27 mouse cellular contexts compared by ENCODE assay signal in genomic region chr12:83551305-83551704, GRCm38 (mm10).
"Had no signal": no experiment of that assay in that cellular context is flagged by ENCODE, and none has a peak within 500 bp of the region (broad histone marks: within the 10 kb centered on the region; RNA-seq: fewer than 3 reads in every experiment).

No protein-coding gene starts in this region.

- ATAC-seq: hindbrain, postnatal 0 days; intestine, embryonic 16.5 days; liver, postnatal 0 days had no signal

- DNase-seq: gastrocnemius, postnatal 14 days; gastrocnemius, postnatal 36 days; heart, adult 11 months; heart, adult 2 months; heart, postnatal 14 days; heart, postnatal 36 days; kidney, adult 11 months; kidney, adult 2 months; kidney, adult 9 months; kidney, postnatal 14 days; kidney, postnatal 36 days; layer of hippocampus, adult 9-11 months; layer of hippocampus, postnatal 36 days; liver; liver, embryonic 13.5 days; liver, postnatal 0 days had no signal

- H3K4me1 ChIP-seq: heart, embryonic 13.5 days; heart, embryonic 15.5 days; hindbrain, embryonic 13.5 days; hindbrain, embryonic 15.5 days; kidney, embryonic 15.5 days had no signal

- H3K27me3 ChIP-seq: heart, embryonic 13.5 days; heart, embryonic 15.5 days; hindbrain, embryonic 13.5 days; hindbrain, embryonic 15.5 days; kidney, embryonic 15.5 days; liver, embryonic 13.5 days; liver, embryonic 15.5 days had no signal

- H3K4me2 ChIP-seq: heart, embryonic 11.5 days; heart, embryonic 13.5 days; heart, embryonic 15.5 days; hindbrain, embryonic 13.5 days; hindbrain, embryonic 15.5 days; kidney, embryonic 15.5 days; liver, embryonic 11.5 days; liver, embryonic 13.5 days; liver, embryonic 15.5 days had no signal

- H3K4me3 ChIP-seq: heart, adult 2 months; heart, embryonic 13.5 days; heart, embryonic 15.5 days; hindbrain, embryonic 13.5 days; hindbrain, embryonic 15.5 days; kidney, embryonic 15.5 days; liver, embryonic 13.5 days; liver, embryonic 15.5 days had no signal

- H3K27ac ChIP-seq: heart, adult 2 months; heart, embryonic 13.5 days; heart, embryonic 15.5 days; hindbrain, embryonic 13.5 days; hindbrain, embryonic 15.5 days; hindbrain, postnatal 0 days; kidney, embryonic 15.5 days; kidney, postnatal 0 days; liver, embryonic 13.5 days; liver, embryonic 15.5 days had no signal

- H3K9ac ChIP-seq: heart, embryonic 13.5 days; heart, embryonic 15.5 days; hindbrain, embryonic 13.5 days; hindbrain, embryonic 15.5 days; kidney, embryonic 15.5 days; liver, embryonic 13.5 days; liver, embryonic 15.5 days; liver, postnatal 0 days had no signal

- H3K9me3 ChIP-seq: heart, embryonic 13.5 days; heart, embryonic 15.5 days; hindbrain, embryonic 13.5 days; hindbrain, embryonic 15.5 days; kidney, embryonic 15.5 days; liver, embryonic 13.5 days; liver, embryonic 15.5 days had no signal
